Mouse (Mus musculus): ENCODE results near the gene 4930442H23Rik.
"Not testable (repeated sequence)": the region's sequence is repeated elsewhere in the genome, so short reads cannot be mapped to it uniquely, and the experiment has no call there.

4930442H23Rik gene

GRCm38 (mm10) chr10:81177958-81178712, 5.5 kb downstream of the 4930442H23Rik start:
- no peak for DNase-seq (ENCODE audit: low read depth in 2 of 2, low spot score in 2 of 2)

GRCm38 (mm10) chr10:81177491-81177925, 6.1 kb downstream of the 4930442H23Rik start:
- no peak for DNase-seq (ENCODE audit: low read depth in 2 of 2, low spot score in 2 of 2)

- peak; percentile 95 for DNase-seq (ENCODE audit: low read depth in 2 of 2, low spot score in 2 of 2)
These were observed 7.0 kb downstream of the 4930442H23Rik start, which contains the start of gene Eef2 for GRCm38 (mm10) chr10:81176466-81177271. Eef2 (plus strand) TSS chr10:81176631.

GRCm38 (mm10) chr10:81175936-81176465, 7.6 kb downstream of the 4930442H23Rik start:
- DNase-seq (ENCODE audit: low read depth in 2 of 2, low spot score in 2 of 2), result no peak

GRCm38 (mm10) chr10:81175345-81175701, 8.3 kb downstream of the 4930442H23Rik start:
- DNase-seq (ENCODE audit: low read depth in 2 of 2, low spot score in 2 of 2), result not testable (repeated sequence)

GRCm38 (mm10) chr10:81174617-81175344, 8.9 kb downstream of the 4930442H23Rik start:
- peak; percentile 81 to 90 for DNase-seq (ENCODE audit: low read depth in 2 of 2, low spot score in 2 of 2)

GRCm38 (mm10) chr10:81173132-81173531, 10.5 kb downstream of the 4930442H23Rik start:
- DNase-seq (ENCODE audit: low read depth in 2 of 2, low spot score in 2 of 2), result peak; percentile 74 to 82

GRCm38 (mm10) chr10:81169411-81169900, 14.2 kb downstream of the 4930442H23Rik start:
- peak; percentile 71 to 73 for DNase-seq (ENCODE audit: low read depth in 2 of 2, low spot score in 2 of 2)

GRCm38 (mm10) chr10:81168521-81169244, 15.0 kb downstream of the 4930442H23Rik start:
- peak; percentile 71 to 83 for DNase-seq (ENCODE audit: low read depth in 2 of 2, low spot score in 2 of 2)

GRCm38 (mm10) chr10:81168087-81168431, 15.6 kb downstream of the 4930442H23Rik start:
- DNase-seq (ENCODE audit: low read depth in 2 of 2, low spot score in 2 of 2), result peak; percentile 71 to 85

- peak; percentile 100 for DNase-seq (ENCODE audit: low read depth in 2 of 2, low spot score in 2 of 2)
These were observed 16.2 kb downstream of the 4930442H23Rik start, which contains the start of gene Pias4 for GRCm38 (mm10) chr10:81167200-81168086. Pias4 (minus strand) TSS chr10:81167923.

GRCm38 (mm10) chr10:81165118-81165517, 18.5 kb downstream of the 4930442H23Rik start:
- no peak for DNase-seq (ENCODE audit: low read depth in 2 of 2, low spot score in 2 of 2)

GRCm38 (mm10) chr10:81162318-81162652, 21.4 kb downstream of the 4930442H23Rik start:
- DNase-seq (ENCODE audit: low read depth in 2 of 2, low spot score in 2 of 2), result no peak

- no peak for DNase-seq (ENCODE audit: low read depth in 2 of 2, low spot score in 2 of 2)
These were observed 21.9 kb downstream of the 4930442H23Rik start for GRCm38 (mm10) chr10:81161602-81162317.

GRCm38 (mm10) chr10:81154736-81155135, 28.9 kb downstream of the 4930442H23Rik start:
- DNase-seq (ENCODE audit: low read depth in 2 of 2, low spot score in 2 of 2), result no peak

GRCm38 (mm10) chr10:81154313-81154712, 29.3 kb downstream of the 4930442H23Rik start:
- no peak for DNase-seq (ENCODE audit: low read depth in 2 of 2, low spot score in 2 of 2)

GRCm38 (mm10) chr10:81152609-81153008, 31.0 kb downstream of the 4930442H23Rik start:
- no peak for DNase-seq (ENCODE audit: low read depth in 2 of 2, low spot score in 2 of 2)

- DNase-seq (ENCODE audit: low read depth in 2 of 2, low spot score in 2 of 2), result no peak
These were observed 32.4 kb downstream of the 4930442H23Rik start for GRCm38 (mm10) chr10:81151261-81151660.

GRCm38 (mm10) chr10:81146296-81146695, 37.4 kb downstream of the 4930442H23Rik start:
- DNase-seq (ENCODE audit: low read depth in 2 of 2, low spot score in 2 of 2), result no peak

Data from CD8-positive naive resting alpha-beta T cell, adult 2 months (primary cell).